ENCODE assay signal across 8 mouse cellular contexts in genomic region chrX:166238831-166239460, GRCm38 (mm10). TPM values are rescaled to one million over a fixed set of nuclear protein-coding genes. Genes with fewer than 3 reads are reported as not detected.
DNase-seq lines count a peak whose midpoint lies in the region; ATAC-seq and TF ChIP-seq lines count a peak whose summit lies in the region.

Gene Gpm6b (plus strand): TSS chrX:166238911.

- peak within 1 kb of the TSS; percentile 74 for H3K9ac ChIP-seq in hindbrain, embryonic 16.5 days (ENCODE audit: low read depth, low read length)

- peak within 1 kb of the TSS; percentile 26 for H3K27ac ChIP-seq in hindbrain, embryonic 16.5 days (ENCODE audit: low read depth, low read length)
- peak within 1 kb of the TSS; percentile 89 for H3K27ac ChIP-seq in left cerebral cortex, adult 2 months

- no peak; the same call in 1 of the 2 replicates for TF ChIP-seq CTCF in left cerebral cortex, adult 2 months (IDR thresholded peaks at IDR 0.05)

- peak within 1 kb of the TSS; percentile 55 for H3K4me3 ChIP-seq in hindbrain, embryonic 16.5 days (ENCODE audit: low read length)
- H3K4me3 ChIP-seq in left cerebral cortex, adult 2 months: peak within 1 kb of the TSS; percentile 63

- H3K27me3 ChIP-seq in hindbrain, embryonic 16.5 days (replicated peaks; ENCODE audit: control insufficient read depth, insufficient read depth, low read length): no peaks in the 10 kb centered on the region

- H3K4me2 ChIP-seq in hindbrain, embryonic 16.5 days (ENCODE audit: low read length): peak within 1 kb of the TSS; percentile 60

- no peaks in the 10 kb centered on the region for H3K9me3 ChIP-seq in hindbrain, embryonic 16.5 days (ENCODE audit: control insufficient read depth, low read length)

- intact Hi-C loops in gastrocnemius, postnatal 14 days (cut with DNase I; ENCODE audit: low total_unique reads): no loop called here
- intact Hi-C loops in left cerebral cortex, adult 2 months (cut with DNase I): no loop called here

- no peaks in the 10 kb centered on the region for H3K4me1 ChIP-seq in hindbrain, embryonic 16.5 days (ENCODE audit: control insufficient read depth, insufficient read depth, low read depth, low read length)

- 15% methylated on average over 32 of the region's 63 CpGs for WGBS in hindbrain, embryonic 16.5 days

- H3K36me3 ChIP-seq in hindbrain, embryonic 16.5 days (ENCODE audit: control insufficient read depth, insufficient read depth, low read length): no peaks in the 10 kb centered on the region

- peak; percentile 94 for ATAC-seq in hindbrain, embryonic 16.5 days

- peak; percentile 32 for DNase-seq in adrenal gland, adult 2 months
- DNase-seq in cerebellum, postnatal 14 days: peak; percentile 60 to 76
- DNase-seq in gastrocnemius, postnatal 14 days: peak; percentile 54
- peak; percentile 57 to 59 for DNase-seq in left cerebral cortex, adult 2 months (ENCODE audit: extremely low spot score in 1 of 2, low spot score in 2 of 2)
- DNase-seq in lung, postnatal 25 days (ENCODE audit: low spot score): peak; percentile 24
- DNase-seq in right cerebral cortex, adult 18-20 months: peak; percentile 57
- no peak for DNase-seq in adipocyte (ENCODE audit: low spot score)

RNA-seq across cellular contexts. Expression of gene Gpm6b, which starts in this region (rescaled TPM):
- total RNA-seq in adrenal gland, adult 2 months (2021): 1 to 10 TPM; 4.4 to 7.3 TPM
- polyA plus RNA-seq in adrenal gland, adult 2 months (2012; rRNA removed): 1.2 and 1.9 TPM in 2 replicates
- 10 to 100 TPM in 1 of 2 experiments, 1 to 10 TPM in 1; 5.4 to 10.4 TPM for total RNA-seq in gastrocnemius, postnatal 14 days (2021)
- polyA plus RNA-seq in hindbrain, embryonic 16.5 days (2015; fragmentation: Nextera tagmentation; extraction: Ambion mirVana): 303 and 312 TPM in 2 replicates
- total RNA-seq in left cerebral cortex, adult 2 months (2021): 100 to 1,000 TPM; 598 to 621 TPM

Comparison
In these comparisons a context has a peak if more than half of its experiments do, and no peak if none do; other contexts are left out.
1. RNA of gene Gpm6b (total RNA-seq): 598 to 621 TPM in left cerebral cortex, adult 2 months; 5.4 to 10.4 TPM in gastrocnemius, postnatal 14 days and 4.4 to 7.3 TPM in adrenal gland, adult 2 months; every median in the first group is over 10 times any median in the second.
2. RNA of gene Gpm6b (polyA plus RNA-seq): 303 to 312 TPM in hindbrain, embryonic 16.5 days; 1.2 to 1.9 TPM in adrenal gland, adult 2 months; every median in the first group is over 100 times any median in the second.